Mouse (Mus musculus) CH12.LX (cell line): ENCODE data around the gene Epb41l1. TPM values are rescaled to one million over a fixed set of nuclear protein-coding genes. Genes with fewer than 3 reads are reported as not detected.

ENCODE experiments used
- DNase-seq: peaks from one replicate; pipeline ENCODE4 v3.0.0-alpha.2; 2013; ENCODE audit errors: extremely low read depth
- H3K27ac ChIP-seq: 2 replicates; pipeline ENCODE4 v1.5.1; 2012; ENCODE audit warnings: low read depth, mild to moderate bottlenecking, control low read depth, moderate library complexity; ENCODE audit not compliant: insufficient read depth
- H3K27me3 ChIP-seq: replicated peaks from 2 replicates; pipeline ENCODE3; 2012; ENCODE audit warnings: inconsistent platforms
- H3K36me3 ChIP-seq, 2 experiments: replicated peaks in 1 of 2; 2 replicates each; pipeline versions ENCODE3 to v1.6.1; 2012; ENCODE audit warnings: inconsistent platforms in 1 of 2, low read length in 1 of 2, mild to moderate bottlenecking in 1 of 2, mixed read lengths in 1 of 2, moderate library complexity in 1 of 2; ENCODE audit not compliant: control insufficient read depth in 1 of 2, insufficient read depth in 1 of 2
- H3K4me1 ChIP-seq, 2 experiments: 2 replicates each; pipeline ENCODE4 v1.6.1; 2012; ENCODE audit warnings: inconsistent platforms in 1 of 2, moderate library complexity in 1 of 2; ENCODE audit not compliant: insufficient read depth in 2 of 2, control insufficient read depth in 1 of 2
- H3K4me2 ChIP-seq: 2 replicates; pipeline ENCODE4 v1.6.1; 2012; ENCODE audit warnings: low read depth, mild to moderate bottlenecking, control low read depth; ENCODE audit not compliant: poor library complexity, insufficient read depth, severe bottlenecking
- H3K4me3 ChIP-seq, 3 experiments: fragments of 150-350 bp in 1 of 3; sonication (generic) in 1 of 3; replicated peaks in 1 of 3; 2 replicates each; pipeline versions ENCODE3 to v1.5.1; 2011 to 2012; ENCODE audit warnings: low read depth in 2 of 3, low read length in 2 of 3, mild to moderate bottlenecking in 2 of 3, moderate library complexity in 2 of 3, control low read depth in 1 of 3, improper control_type of control experiment in 1 of 3, inconsistent platforms in 1 of 3, mixed read lengths in 1 of 3; ENCODE audit not compliant: poor library complexity in 1 of 3
- H3K79me2 ChIP-seq: replicated peaks from 2 replicates; pipeline ENCODE4 v1.6.1; 2012; ENCODE audit warnings: mild to moderate bottlenecking, moderate library complexity; ENCODE audit not compliant: control insufficient read depth, poor library complexity, insufficient read depth, severe bottlenecking; ENCODE audit errors: extremely low read depth
- H3K9ac ChIP-seq: 2 replicates; pipeline ENCODE4 v1.6.1; 2012; ENCODE audit warnings: low read depth, mild to moderate bottlenecking, control low read depth, moderate library complexity; ENCODE audit not compliant: insufficient read depth
- H3K9me3 ChIP-seq: replicated peaks from 2 replicates; pipeline ENCODE3; 2012; ENCODE audit warnings: low read length, inconsistent platforms, mixed read lengths
- BHLHE40 ChIP-seq: IDR thresholded peaks from 2 replicates; pipeline ENCODE4 v1.6.1; 2011; ENCODE audit warnings: mild to moderate bottlenecking, low read depth, low read length, improper control_type of control experiment
- CTCF ChIP-seq, 2 experiments: IDR thresholded peaks in 1 of 2; conservative IDR thresholded peaks in 1 of 2; 2 replicates each; pipeline ENCODE4 v1.5.1; 2011 to 2012; ENCODE audit warnings: low read depth in 2 of 2, low read length in 2 of 2, improper control_type of control experiment in 1 of 2, inconsistent platforms in 1 of 2, mild to moderate bottlenecking in 1 of 2, moderate library complexity in 1 of 2
- E2F4 ChIP-seq: IDR thresholded peaks from 2 replicates; pipeline ENCODE4 v1.6.1; 2011; ENCODE audit warnings: low read depth, low read length, improper control_type of control experiment; ENCODE audit not compliant: insufficient replicate concordance
- ELF1 ChIP-seq: IDR thresholded peaks from 2 replicates; pipeline ENCODE4 v1.6.1; 2014; ENCODE audit warnings: low read depth, mild to moderate bottlenecking, inconsistent platforms, low read length, improper control_type of control experiment
- EP300 ChIP-seq: IDR thresholded peaks from 2 replicates; pipeline ENCODE4 v1.6.1; 2011; ENCODE audit warnings: low read length, improper control_type of control experiment
- ETS1 ChIP-seq: conservative IDR thresholded peaks from 2 replicates; pipeline ENCODE4 v1.6.1; 2012; ENCODE audit warnings: low read depth, mild to moderate bottlenecking, inconsistent platforms, low read length, improper control_type of control experiment, moderate library complexity
- GABPA ChIP-seq: IDR thresholded peaks from 2 replicates; pipeline ENCODE4 v1.6.1; 2012; ENCODE audit warnings: low read depth, low read length, improper control_type of control experiment, inconsistent platforms; ENCODE audit not compliant: insufficient replicate concordance
- IRF4 ChIP-seq: IDR thresholded peaks from 2 replicates; pipeline ENCODE4 v1.6.1; 2014; ENCODE audit warnings: low read depth, mild to moderate bottlenecking, inconsistent platforms, low read length, improper control_type of control experiment
- JUND ChIP-seq: conservative IDR thresholded peaks from 2 replicates; pipeline ENCODE4 v1.6.1; 2011; ENCODE audit warnings: low read depth, low read length, improper control_type of control experiment
- MAFK ChIP-seq: IDR thresholded peaks from 2 replicates; pipeline ENCODE4 v1.6.1; 2011; ENCODE audit warnings: low read length, improper control_type of control experiment; ENCODE audit not compliant: insufficient replicate concordance
- MAX ChIP-seq: IDR thresholded peaks from 2 replicates; pipeline ENCODE4 v1.6.1; 2011; ENCODE audit warnings: low read length, improper control_type of control experiment
- MAZ ChIP-seq: IDR thresholded peaks from 2 replicates; pipeline ENCODE4 v1.6.1; 2012; ENCODE audit warnings: low read depth, mild to moderate bottlenecking, inconsistent platforms, low read length, improper control_type of control experiment, moderate library complexity
- MEF2A ChIP-seq: IDR thresholded peaks from 2 replicates; pipeline ENCODE4 v1.6.1; 2014; ENCODE audit warnings: low read depth, mild to moderate bottlenecking, inconsistent platforms, low read length, improper control_type of control experiment, borderline replicate concordance
- MXI1 ChIP-seq: IDR thresholded peaks from 2 replicates; pipeline ENCODE4 v1.6.1; 2011; ENCODE audit warnings: mild to moderate bottlenecking, low read depth, low read length, improper control_type of control experiment
- MYC ChIP-seq: IDR thresholded peaks from 2 replicates; pipeline ENCODE4 v1.6.1; 2011; ENCODE audit warnings: low read depth, mild to moderate bottlenecking, improper control_type of control experiment, low read length
- NELFE ChIP-seq: IDR thresholded peaks from 2 replicates; pipeline ENCODE4 v1.6.1; 2011; ENCODE audit warnings: low read depth, low read length, improper control_type of control experiment
- NRF1 ChIP-seq: IDR thresholded peaks from 2 replicates; pipeline ENCODE4 v1.6.1; 2014; ENCODE audit warnings: low read depth, mild to moderate bottlenecking, inconsistent platforms, low read length, improper control_type of control experiment, moderate library complexity
- POLR2A ChIP-seq: IDR thresholded peaks from 2 replicates; pipeline ENCODE4 v1.6.1; 2011; ENCODE audit warnings: low read depth, mild to moderate bottlenecking, improper control_type of control experiment, low read length
- POLR2AphosphoS2 ChIP-seq: IDR thresholded peaks from 2 replicates; pipeline ENCODE4 v1.6.1; 2011; ENCODE audit warnings: low read depth, low read length, improper control_type of control experiment
- RAD21 ChIP-seq: IDR thresholded peaks from 2 replicates; pipeline ENCODE4 v1.6.1; 2011; ENCODE audit warnings: low read depth, mild to moderate bottlenecking, low read length, improper control_type of control experiment, moderate library complexity
- SMC3 ChIP-seq: IDR thresholded peaks from 2 replicates; pipeline ENCODE4 v1.6.1; 2011; ENCODE audit warnings: low read depth, low read length, improper control_type of control experiment
- TBP ChIP-seq: conservative IDR thresholded peaks from 2 replicates; pipeline ENCODE4 v1.6.1; 2011; ENCODE audit warnings: low read depth, low read length, improper control_type of control experiment
- USF2 ChIP-seq: conservative IDR thresholded peaks from 2 replicates; pipeline ENCODE4 v1.6.1; 2011; ENCODE audit warnings: low read depth, low read length, improper control_type of control experiment
- ZMIZ1 ChIP-seq: IDR thresholded peaks from 2 replicates; pipeline ENCODE4 v1.6.1; 2012; ENCODE audit warnings: low read depth, mild to moderate bottlenecking, inconsistent platforms, low read length, improper control_type of control experiment
- ZNF384 ChIP-seq: IDR thresholded peaks from 2 replicates; pipeline ENCODE4 v1.6.1; 2012; ENCODE audit warnings: low read depth, low read length, improper control_type of control experiment, inconsistent platforms
- dilution Hi-C: fragments of 300-500 bp; cut with MboI; formaldehyde crosslinking; loops from 2 replicates; pipeline ENCODE4 v1.14.3; 2020; ENCODE audit warnings: low sequenced_read_pairs; ENCODE audit not compliant: extremely low pct_unique_long_range_greater_than_20kb, extremely low pct_ligation_motif_present
- in situ Hi-C: fragments of 300-500 bp; cut with MboI; formaldehyde crosslinking; loops from 3 replicates; pipeline ENCODE4 v1.14.3; 2019; ENCODE audit warnings: low sequenced_read_pairs, low pct_ligation_motif_present, low pct_unique_long_range_greater_than_20kb, mixed read lengths
- polyA plus RNA-seq: library from polyadenylated mRNA; unstranded; fragments of >175 nt; gene quantifications from 2 replicates; pipeline ENCODE4 v1.2.1, GENCODE M21; 2012; ENCODE audit warnings: low read depth; ENCODE audit not compliant: insufficient read length
- total RNA-seq, 2 experiments: library from RNA; depleted of rRNA; stranded (reverse); fragments of 300-350 nt in 1 of 2; fragments of >200 nt in 1 of 2; gene quantifications; 2 replicates each; pipeline ENCODE4 v1.2.3; 2012 to 2014

The Epb41l1 gene
- total and polyA plus RNA-seq, 3 experiments: 0.21 TPM; not detected in 2

DNA sequence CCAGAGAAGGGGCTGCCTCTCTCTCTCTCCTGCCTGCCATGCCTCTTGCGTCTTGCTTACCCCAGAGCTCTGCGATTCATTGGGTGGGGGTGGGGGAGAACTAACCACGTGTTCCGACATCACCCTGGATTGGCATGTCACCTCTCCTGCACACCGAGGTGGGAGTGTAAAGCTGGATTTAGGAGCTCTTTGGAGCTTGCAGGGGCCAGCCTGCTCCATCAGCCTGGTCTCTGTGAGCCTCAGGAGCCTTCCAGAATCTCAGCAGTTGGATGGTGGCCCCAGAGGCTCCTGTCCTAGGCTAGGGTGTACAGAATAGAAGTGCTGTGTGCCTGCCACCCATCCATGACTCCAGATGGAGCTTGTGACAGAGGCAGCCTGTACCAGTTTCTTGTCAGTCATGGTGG, 56.0 kb downstream of the Epb41l1 start:
- no peaks in the 10 kb centered on the region for H3K36me3 ChIP-seq
- H3K4me3 ChIP-seq: no peak overlapping the region
- in situ Hi-C loops (no loop called here), dilution Hi-C loops (no loop called here)
- peaks cover 3% of the 10 kb centered on the region for H3K9me3 ChIP-seq
- no peaks in the 10 kb centered on the region for H3K79me2 ChIP-seq
- peaks cover 87% of the 10 kb centered on the region for H3K27me3 ChIP-seq
- no peak overlapping the region for H3K4me2 ChIP-seq
- no peak for DNase-seq
- TF ChIP-seq ETS1: no peak
- no peak for TF ChIP-seq ZNF384
- no peak for TF ChIP-seq SMC3
- TF ChIP-seq RAD21: no peak
- TF ChIP-seq TBP: no peak
- no peak for TF ChIP-seq JUND
- TF ChIP-seq MXI1: no peak
- TF ChIP-seq ZMIZ1: no peak
- TF ChIP-seq BHLHE40: no peak
- TF ChIP-seq USF2: no peak
- TF ChIP-seq MEF2A: no peak
- no peak for TF ChIP-seq ELF1
- no peak for TF ChIP-seq MAFK
- TF ChIP-seq POLR2A: no peak
- no peak for TF ChIP-seq IRF4
- no peak for TF ChIP-seq MAZ
- no peak for TF ChIP-seq MYC
- no peak for TF ChIP-seq CTCF (conservative IDR thresholded peaks at IDR 0.05 in 1 of 2, IDR thresholded peaks at IDR 0.05 in 1 of 2; ENCODE audit: low read depth in 2 of 2, low read length in 2 of 2)
- TF ChIP-seq NELFE: no peak
- H3K4me1 ChIP-seq: no peaks in the 10 kb centered on the region
- no peak overlapping the region for H3K27ac ChIP-seq
- H3K9ac ChIP-seq: no peak overlapping the region

DNA sequence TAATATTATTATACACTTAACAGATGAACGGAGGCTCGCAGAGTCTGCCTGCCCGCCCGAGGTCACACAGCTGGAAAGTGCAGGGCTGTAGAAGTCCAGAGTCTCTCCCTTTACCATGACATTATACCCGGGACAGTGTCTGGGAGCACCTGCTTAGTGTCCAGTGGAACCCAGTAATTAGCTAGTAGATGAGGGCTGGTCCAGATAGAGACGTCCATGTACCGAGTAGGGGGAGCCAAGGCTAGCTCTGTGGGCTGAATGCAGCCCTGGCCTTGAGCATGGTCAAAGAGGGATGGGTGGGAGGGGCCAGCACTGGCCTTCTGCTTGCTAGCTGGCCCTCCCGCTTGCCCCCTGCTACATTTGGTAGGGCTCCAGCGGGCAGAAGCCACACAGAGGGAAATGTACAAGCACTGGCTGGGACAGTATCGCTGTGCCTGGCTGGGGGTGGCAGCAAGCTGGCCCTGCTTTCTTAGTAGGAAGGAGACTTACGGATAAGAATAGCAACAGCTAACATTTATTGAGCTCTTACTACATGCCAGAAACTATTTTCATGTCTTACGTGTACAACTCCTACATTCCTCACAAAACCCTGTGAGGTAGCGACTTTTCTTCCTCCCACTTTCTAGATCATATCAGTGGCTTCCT, 57.5 kb downstream of the Epb41l1 start:
- peaks cover 91% of the 10 kb centered on the region for H3K27me3 ChIP-seq
- H3K9me3 ChIP-seq: peaks cover 3% of the 10 kb centered on the region
- dilution Hi-C loops: no loop called here
- in situ Hi-C loops: no loop called here
- TF ChIP-seq BHLHE40 (no peak), RAD21 (no peak), CTCF (conservative IDR thresholded peaks at IDR 0.05 in 1 of 2, IDR thresholded peaks at IDR 0.05 in 1 of 2; ENCODE audit: low read depth in 2 of 2, low read length in 2 of 2) (no peak), E2F4 (no peak), GABPA (no peak), MXI1 (no peak), NRF1 (no peak), TBP (no peak), POLR2AphosphoS2 (no peak), EP300 (no peak), MYC (no peak), MAX (no peak)
- H3K4me2 ChIP-seq: no peak overlapping the region
- H3K4me1 ChIP-seq: no peaks in the 10 kb centered on the region
- no peaks in the 10 kb centered on the region for H3K79me2 ChIP-seq
- no peaks in the 10 kb centered on the region for H3K36me3 ChIP-seq
- H3K27ac ChIP-seq: no peak overlapping the region
- H3K9ac ChIP-seq: no peak overlapping the region
- no peak overlapping the region for H3K4me3 ChIP-seq
- no peak for DNase-seq
